Mouse (Mus musculus): ENCODE data around the gene Rab40c.

DNA sequence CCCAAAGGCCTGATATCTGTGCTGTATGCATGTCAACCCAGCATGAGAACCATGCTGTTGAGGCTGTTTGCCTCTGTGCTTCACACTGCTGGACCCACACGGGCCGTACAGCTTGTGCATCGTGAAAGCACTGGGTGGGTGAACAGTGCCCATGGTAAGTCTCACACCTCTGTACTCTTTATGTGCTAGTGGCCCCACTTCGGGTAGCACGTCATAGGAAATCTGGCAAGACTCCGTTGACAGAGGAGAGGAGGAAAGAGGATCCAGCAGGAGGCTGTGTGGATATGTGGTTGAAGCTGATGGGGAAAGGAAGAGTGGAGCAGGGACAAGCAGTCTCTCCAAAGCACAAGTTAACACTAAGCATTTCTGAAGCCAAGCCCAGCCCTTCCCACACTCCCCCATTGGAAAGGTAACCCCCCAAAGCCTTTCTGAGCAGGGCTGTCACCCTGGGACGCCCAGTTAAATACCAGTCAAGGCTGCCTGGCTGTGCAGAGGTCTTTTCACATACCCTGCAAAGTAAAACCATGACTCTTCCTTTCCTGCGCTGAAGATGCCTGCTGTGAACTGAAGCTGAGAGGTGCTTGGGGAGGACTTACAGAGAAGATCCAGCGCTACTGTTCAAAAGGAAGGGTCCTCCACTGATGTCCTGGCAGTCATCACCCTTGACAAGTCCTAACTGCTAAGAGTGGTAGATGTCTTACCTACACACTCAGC, 1.3 kb downstream of the Rab40c start:
- TF ChIP-seq POLR2A (IDR thresholded peaks at IDR 0.05; ENCODE audit: insufficient read length, low read depth) (no peak), E2F4 (IDR thresholded peaks at IDR 0.05; ENCODE audit: insufficient read depth) (no peak), POLR2AphosphoS2 (IDR thresholded peaks at IDR 0.05; ENCODE audit: insufficient read length, low read depth) (no peak), USF1 (IDR thresholded peaks at IDR 0.05; ENCODE audit: low read depth) (no peak), TCF12 (IDR thresholded peaks at IDR 0.05; ENCODE audit: insufficient read depth, poor library complexity, severe bottlenecking) (no peak), MYOG (IDR thresholded peaks at IDR 0.05; ENCODE audit: control insufficient read depth in 1 of 3, insufficient read depth in 1 of 3, insufficient read length in 2 of 3, low read depth in 2 of 3) (no peak), MAX (IDR thresholded peaks at IDR 0.05; ENCODE audit: low read depth) (no peak), MYOD1 (IDR thresholded peaks at IDR 0.05; ENCODE audit: control insufficient read depth in 1 of 3, insufficient read length in 2 of 3, low read depth in 2 of 3) (no peak)
